Mouse (Mus musculus): Measurements from ENCODE around the gene Cpm. TPM values are rescaled to one million over a fixed set of nuclear protein-coding genes. Genes with fewer than 3 reads are reported as not detected.
A peak's percentile ranks its signal among the peaks of the same experiment; 100 is the strongest.

The Cpm gene
- polyA plus RNA-seq, 1 experiment from 2014 or later: 3.1 TPM

- Histone ChIP-seq H3K4me3 (no peak overlapping the region), H3K9me3 (no peaks in the 10 kb centered on the region), H3K4me2 (no peak overlapping the region), H3K36me3 (no peaks in the 10 kb centered on the region), H3K27me3 (replicated peaks) (peaks cover 54% of the 10 kb centered on the region), H3K4me1 (peaks cover 11% of the 10 kb centered on the region; the same call in 1 of the 2 replicates), H3K9ac (no peak overlapping the region), H3K27ac (replicated peaks) (no peak overlapping the region)
- 59% methylated on average over 7 of the region's 7 CpGs for WGBS
- ATAC-seq (ENCODE audit: extremely low read depth, insufficient number of reproducible peaks, low FRiP score, low TSS enrichment): no peak
Measured at GRCm38 (mm10) chr10:117626840-117627615, 2.3 kb upstream of the Cpm start.

GRCm38 (mm10) chr10:117627616-117627930 lies 1.7 kb upstream of the Cpm start:
- no peaks in the 10 kb centered on the region for H3K9me3 ChIP-seq
- no peak overlapping the region for H3K4me2 ChIP-seq
- H3K27ac ChIP-seq (replicated peaks): no peak overlapping the region
- peaks cover 55% of the 10 kb centered on the region for H3K27me3 ChIP-seq (replicated peaks)
- H3K36me3 ChIP-seq: no peaks in the 10 kb centered on the region
- 48% methylated on average over 7 of the region's 7 CpGs for WGBS
- H3K4me1 ChIP-seq: peaks cover 11% of the 10 kb centered on the region; the same call in 1 of the 2 replicates
- no peak overlapping the region for H3K9ac ChIP-seq
- no peak for ATAC-seq (ENCODE audit: extremely low read depth, insufficient number of reproducible peaks, low FRiP score, low TSS enrichment)
- no peak overlapping the region for H3K4me3 ChIP-seq

GRCm38 (mm10) chr10:117627949-117628348 lies 1.4 kb upstream of the Cpm start:
- Histone ChIP-seq H3K36me3 (no peaks in the 10 kb centered on the region), H3K4me2 (no peak overlapping the region)
- whole genome bisulfite sequencing: 51% methylated on average over 6 of the region's 6 CpGs

GRCm38 (mm10) chr10:117628363-117629168 lies 734 bp upstream of the Cpm start:
- Histone ChIP-seq H3K9ac (peak overlapping the region; percentile 78), H3K36me3 (no peaks in the 10 kb centered on the region), H3K27me3 (replicated peaks) (peaks cover 55% of the 10 kb centered on the region)

More at GRCm38 (mm10) chr10:117627949-117628348, 1.4 kb upstream of the Cpm start:
- H3K4me1 ChIP-seq: peaks cover 11% of the 10 kb centered on the region; the same call in 1 of the 2 replicates
- H3K27ac ChIP-seq (replicated peaks): no peak overlapping the region
- H3K9me3 ChIP-seq: no peaks in the 10 kb centered on the region
- H3K9ac ChIP-seq: no peak overlapping the region
- peaks cover 55% of the 10 kb centered on the region for H3K27me3 ChIP-seq (replicated peaks)
- no peak for ATAC-seq (ENCODE audit: extremely low read depth, insufficient number of reproducible peaks, low FRiP score, low TSS enrichment)
- peak overlapping the region; percentile 69; the same call in 1 of the 2 replicates for H3K4me3 ChIP-seq

GRCm38 (mm10) chr10:117630176-117630575 lies 876 bp downstream of the Cpm start:
- Histone ChIP-seq H3K27me3 (replicated peaks) (peaks cover 55% of the 10 kb centered on the region), H3K27ac (replicated peaks) (no peak overlapping the region), H3K4me1 (peaks cover 11% of the 10 kb centered on the region; the same call in 1 of the 2 replicates), H3K36me3 (no peaks in the 10 kb centered on the region), H3K9ac (no peak overlapping the region), H3K9me3 (no peaks in the 10 kb centered on the region), H3K4me3 (peak overlapping the region; percentile 69), H3K4me2 (peak overlapping the region; percentile 97)
- ATAC-seq (ENCODE audit: extremely low read depth, insufficient number of reproducible peaks, low FRiP score, low TSS enrichment): no peak
- whole genome bisulfite sequencing: 31% methylated on average over 8 of the region's 8 CpGs

More at GRCm38 (mm10) chr10:117628363-117629168, 734 bp upstream of the Cpm start:
- no peak for ATAC-seq (ENCODE audit: extremely low read depth, insufficient number of reproducible peaks, low FRiP score, low TSS enrichment)
- peaks cover 11% of the 10 kb centered on the region; the same call in 1 of the 2 replicates for H3K4me1 ChIP-seq
- WGBS: 2% methylated on average over 25 of the region's 25 CpGs
- H3K4me2 ChIP-seq: peak overlapping the region; percentile 97
- no peaks in the 10 kb centered on the region for H3K9me3 ChIP-seq
- no peak overlapping the region for H3K27ac ChIP-seq (replicated peaks)
- H3K4me3 ChIP-seq: peak overlapping the region; percentile 69

GRCm38 (mm10) chr10:117630810-117631209 lies 1.5 kb downstream of the Cpm start:
- no peak for ATAC-seq (ENCODE audit: extremely low read depth, insufficient number of reproducible peaks, low FRiP score, low TSS enrichment)

GRCm38 (mm10) chr10:117631562-117632259 lies 2.4 kb downstream of the Cpm start:
- no peak for ATAC-seq (ENCODE audit: extremely low read depth, insufficient number of reproducible peaks, low FRiP score, low TSS enrichment)
- Histone ChIP-seq H3K27ac (replicated peaks) (no peak overlapping the region), H3K9me3 (no peaks in the 10 kb centered on the region), H3K4me2 (no peak overlapping the region), H3K27me3 (replicated peaks) (peaks cover 54% of the 10 kb centered on the region), H3K4me1 (peaks cover 11% of the 10 kb centered on the region; the same call in 1 of the 2 replicates), H3K4me3 (no peak overlapping the region), H3K36me3 (no peaks in the 10 kb centered on the region), H3K9ac (no peak overlapping the region)
- 81% methylated on average over 16 of the region's 16 CpGs for WGBS

More at GRCm38 (mm10) chr10:117630810-117631209, 1.5 kb downstream of the Cpm start:
- whole genome bisulfite sequencing: 53% methylated on average over 2 of the region's 2 CpGs
- peaks cover 55% of the 10 kb centered on the region for H3K27me3 ChIP-seq (replicated peaks)
- H3K36me3 ChIP-seq: no peaks in the 10 kb centered on the region
- no peak overlapping the region for H3K9ac ChIP-seq
- no peak overlapping the region for H3K27ac ChIP-seq (replicated peaks)
- H3K4me3 ChIP-seq: no peak overlapping the region
- no peak overlapping the region for H3K4me2 ChIP-seq
- no peaks in the 10 kb centered on the region for H3K9me3 ChIP-seq
- peaks cover 11% of the 10 kb centered on the region; the same call in 1 of the 2 replicates for H3K4me1 ChIP-seq

GRCm38 (mm10) chr10:117632394-117632793 lies 3.1 kb downstream of the Cpm start:
- WGBS: 79% methylated on average over 4 of the region's 4 CpGs
- no peak for ATAC-seq (ENCODE audit: extremely low read depth, insufficient number of reproducible peaks, low FRiP score, low TSS enrichment)
- H3K9ac ChIP-seq: no peak overlapping the region
- peaks cover 11% of the 10 kb centered on the region; the same call in 1 of the 2 replicates for H3K4me1 ChIP-seq
- no peaks in the 10 kb centered on the region for H3K9me3 ChIP-seq
- no peaks in the 10 kb centered on the region for H3K36me3 ChIP-seq
- no peak overlapping the region for H3K4me3 ChIP-seq
- H3K27me3 ChIP-seq (replicated peaks): peaks cover 47% of the 10 kb centered on the region
- no peak overlapping the region for H3K27ac ChIP-seq (replicated peaks)
- H3K4me2 ChIP-seq: no peak overlapping the region

- peaks cover 7% of the 10 kb centered on the region; the same call in 1 of the 2 replicates for H3K4me1 ChIP-seq
- no peak for ATAC-seq (ENCODE audit: extremely low read depth, insufficient number of reproducible peaks, low FRiP score, low TSS enrichment)
Measured at GRCm38 (mm10) chr10:117633564-117634208, 4.4 kb downstream of the Cpm start.

GRCm38 (mm10) chr10:117634323-117635030 lies 5.2 kb downstream of the Cpm start:
- no peak overlapping the region for H3K9ac ChIP-seq
- no peak overlapping the region for H3K4me3 ChIP-seq
- H3K4me2 ChIP-seq: no peak overlapping the region
- no peak overlapping the region for H3K27ac ChIP-seq (replicated peaks)
- no peaks in the 10 kb centered on the region for H3K9me3 ChIP-seq
- 0 out of 2 replicates have a peak, but pooled peaks cover 4% of the 10 kb centered on the region for H3K4me1 ChIP-seq
- no peak for ATAC-seq (ENCODE audit: extremely low read depth, insufficient number of reproducible peaks, low FRiP score, low TSS enrichment)
- peaks cover 27% of the 10 kb centered on the region for H3K27me3 ChIP-seq (replicated peaks)
- H3K36me3 ChIP-seq: no peaks in the 10 kb centered on the region
- 78% methylated on average over 10 of the region's 10 CpGs for WGBS

More at GRCm38 (mm10) chr10:117633564-117634208, 4.4 kb downstream of the Cpm start:
- Histone ChIP-seq H3K9ac (no peak overlapping the region), H3K9me3 (no peaks in the 10 kb centered on the region), H3K27me3 (replicated peaks) (peaks cover 34% of the 10 kb centered on the region), H3K4me3 (no peak overlapping the region), H3K36me3 (no peaks in the 10 kb centered on the region), H3K27ac (replicated peaks) (no peak overlapping the region), H3K4me2 (no peak overlapping the region)
- WGBS: 83% methylated on average over 5 of the region's 5 CpGs

All from heart, embryonic 13.5 days (tissue).